In the genomic region with DNA sequence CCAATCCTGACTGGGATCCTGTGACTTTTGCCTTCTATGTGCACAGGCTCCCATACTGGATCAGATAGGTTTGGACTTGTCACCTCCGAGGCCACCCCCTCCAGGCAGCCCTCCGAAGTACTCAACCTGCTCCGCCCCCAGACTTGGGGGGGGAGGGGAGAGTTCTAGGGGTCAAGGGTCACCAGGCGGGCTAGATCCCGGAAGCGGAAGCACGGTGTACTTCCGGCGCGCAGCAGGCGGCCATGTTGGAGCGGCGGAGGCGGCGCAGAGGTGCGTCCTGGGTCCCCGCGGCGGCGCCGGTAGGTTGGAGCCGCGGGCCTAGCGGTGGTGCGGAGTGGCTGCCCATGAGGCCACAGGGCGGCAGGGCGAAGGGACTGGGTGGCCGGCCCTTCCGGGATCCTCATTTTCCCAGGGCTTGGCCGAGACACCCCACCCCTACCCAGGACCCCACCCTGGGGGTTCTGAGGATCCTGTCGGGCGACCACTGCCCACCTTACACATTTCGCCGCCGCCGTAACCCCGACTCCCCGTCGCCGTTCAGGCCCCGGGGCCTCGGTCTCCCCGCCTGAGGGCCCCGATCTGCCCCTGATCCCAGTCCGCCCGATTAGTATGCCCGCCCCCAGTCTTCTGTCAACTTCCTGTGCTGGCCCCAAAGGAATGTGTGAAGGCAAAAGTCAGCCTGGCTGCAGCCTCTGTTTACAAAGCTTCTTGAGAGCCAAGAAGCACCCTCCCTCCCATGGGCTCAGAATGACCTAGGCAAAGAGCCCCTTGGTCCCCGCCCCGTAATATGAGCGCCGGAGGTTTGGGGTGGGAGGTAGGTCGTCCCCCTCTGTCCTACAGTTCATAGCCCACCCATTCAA, we compare ENCODE assay signal across 8 mouse cellular contexts. TPM values are rescaled to one million over a fixed set of nuclear protein-coding genes. Genes with fewer than 3 reads are reported as not detected.
A peak's percentile ranks its signal among the peaks of the same experiment; 100 is the strongest.
DNase-seq lines count a peak whose midpoint lies in the region; ATAC-seq and TF ChIP-seq lines count a peak whose summit lies in the region.

A gene (plus strand): TSS at position 209 of the 860 bp plus-strand sequence.

- TF ChIP-seq POLR2A in heart, adult 2 months (IDR thresholded peaks at IDR 0.05; ENCODE audit: insufficient read depth, low read depth, low read length): peak; percentile 44
- TF ChIP-seq POLR2A in kidney, adult 2 months (IDR thresholded peaks at IDR 0.05; ENCODE audit: low read depth, low read length): peak; percentile 38
- TF ChIP-seq POLR2A in small intestine, adult 2 months (IDR thresholded peaks at IDR 0.05; ENCODE audit: low read depth, low read length): peak; percentile 45; the same call in 1 of the 2 replicates

- peaks cover 33% of the 10 kb centered on the region for H3K36me3 ChIP-seq in embryonic facial prominence, embryonic 13.5 days
- H3K36me3 ChIP-seq in heart, adult 2 months (ENCODE audit: control insufficient read depth, insufficient read depth, low read length): no peaks in the 10 kb centered on the region
- no peaks in the 10 kb centered on the region for H3K36me3 ChIP-seq in kidney, adult 2 months (ENCODE audit: control insufficient read depth, insufficient read depth, low read length)
- H3K36me3 ChIP-seq in limb, embryonic 11.5 days (ENCODE audit: control insufficient read depth, insufficient read depth, low read length): peaks cover 13% of the 10 kb centered on the region; the same call in 1 of the 2 replicates
- peaks cover 34% of the 10 kb centered on the region for H3K36me3 ChIP-seq in midbrain, embryonic 13.5 days
- H3K36me3 ChIP-seq in small intestine, adult 2 months (ENCODE audit: control insufficient read depth, insufficient read depth, low read length): peaks cover 21% of the 10 kb centered on the region

- no peaks in the 10 kb centered on the region for H3K27me3 ChIP-seq in embryonic facial prominence, embryonic 13.5 days
- H3K27me3 ChIP-seq in heart, adult 2 months (ENCODE audit: control insufficient read depth, insufficient read depth, low read length): no peaks in the 10 kb centered on the region
- no peaks in the 10 kb centered on the region for H3K27me3 ChIP-seq in kidney, adult 2 months (replicated peaks; ENCODE audit: control insufficient read depth, insufficient read depth, low read length)
- H3K27me3 ChIP-seq in limb, embryonic 11.5 days (ENCODE audit: control insufficient read depth, insufficient read depth, low read length): no peaks in the 10 kb centered on the region
- H3K27me3 ChIP-seq in midbrain, embryonic 13.5 days: 0 out of 2 replicates have a peak, but pooled peaks cover 2% of the 10 kb centered on the region
- no peaks in the 10 kb centered on the region for H3K27me3 ChIP-seq in small intestine, adult 2 months (ENCODE audit: control insufficient read depth, insufficient read depth, low read length)

- peak within 1 kb of the TSS; percentile 78 for H3K27ac ChIP-seq in embryonic facial prominence, embryonic 13.5 days
- H3K27ac ChIP-seq in heart, adult 2 months: peak within 1 kb of the TSS; percentile 97
- peak within 1 kb of the TSS; percentile 78 for H3K27ac ChIP-seq in kidney, adult 2 months (ENCODE audit: insufficient read depth, low read depth, low read length)
- H3K27ac ChIP-seq in limb, embryonic 11.5 days (replicated peaks; ENCODE audit: low read depth, low read length): peak within 1 kb of the TSS; percentile 65
- H3K27ac ChIP-seq in midbrain, embryonic 13.5 days: peak within 1 kb of the TSS; percentile 85
- H3K27ac ChIP-seq in small intestine, adult 2 months (ENCODE audit: insufficient read depth, low read depth, low read length): peak within 1 kb of the TSS; percentile 66

- H3K9me3 ChIP-seq in embryonic facial prominence, embryonic 13.5 days: no peaks in the 10 kb centered on the region
- H3K9me3 ChIP-seq in limb, embryonic 11.5 days (ENCODE audit: control insufficient read depth, low read length): no peaks in the 10 kb centered on the region
- no peaks in the 10 kb centered on the region for H3K9me3 ChIP-seq in midbrain, embryonic 13.5 days

- H3K4me3 ChIP-seq in embryonic facial prominence, embryonic 13.5 days: peak within 1 kb of the TSS; percentile 87
- H3K4me3 ChIP-seq in heart, adult 2 months: peak within 1 kb of the TSS; percentile 97
- H3K4me3 ChIP-seq in kidney, adult 2 months (ENCODE audit: insufficient read depth, low read depth, low read length): peak within 1 kb of the TSS; percentile 64
- H3K4me3 ChIP-seq in limb, embryonic 11.5 days (ENCODE audit: low read depth, low read length): peak within 1 kb of the TSS; percentile 73
- H3K4me3 ChIP-seq in midbrain, embryonic 13.5 days (replicated peaks): peak within 1 kb of the TSS; percentile 89
- H3K4me3 ChIP-seq in small intestine, adult 2 months (ENCODE audit: low read depth, low read length): peak within 1 kb of the TSS; percentile 90

- TF ChIP-seq CTCF in heart, adult 2 months (IDR thresholded peaks at IDR 0.05): no peak
- no peak for TF ChIP-seq CTCF in kidney, adult 2 months (conservative IDR thresholded peaks at IDR 0.05; ENCODE audit: insufficient read depth, insufficient read length, low read depth, low read length)
- TF ChIP-seq CTCF in small intestine, adult 2 months (IDR thresholded peaks at IDR 0.05; ENCODE audit: extremely low read depth, insufficient read length, insufficient replicate concordance, low read depth, low read length): no peak

- under 1% methylated on average over 52 of the region's 52 CpGs for WGBS in embryonic facial prominence, embryonic 13.5 days
- WGBS in heart, adult 2 months: under 1% methylated on average over 52 of the region's 52 CpGs
- WGBS in kidney, adult 2 months: under 1% methylated on average over 51 of the region's 52 CpGs
- WGBS in limb, embryonic 11.5 days: under 1% methylated on average over 48 of the region's 52 CpGs
- under 1% methylated on average over 52 of the region's 52 CpGs for WGBS in midbrain, embryonic 13.5 days
- WGBS in small intestine, adult 2 months: under 1% methylated on average over 50 of the region's 52 CpGs

- peak within 1 kb of the TSS; percentile 89 for H3K9ac ChIP-seq in embryonic facial prominence, embryonic 13.5 days
- H3K9ac ChIP-seq in heart, adult 2 months (ENCODE audit: low read depth, low read length): peak within 1 kb of the TSS; percentile 96
- peak within 1 kb of the TSS; percentile 70 for H3K9ac ChIP-seq in limb, embryonic 11.5 days (ENCODE audit: low read length)
- peak within 1 kb of the TSS; percentile 91 for H3K9ac ChIP-seq in midbrain, embryonic 13.5 days (replicated peaks)

- peak within 1 kb of the TSS; percentile 94 for H3K4me2 ChIP-seq in embryonic facial prominence, embryonic 13.5 days
- H3K4me2 ChIP-seq in limb, embryonic 11.5 days (ENCODE audit: low read depth, severe bottlenecking): peak within 1 kb of the TSS; percentile 82
- peak within 1 kb of the TSS; percentile 81 for H3K4me2 ChIP-seq in midbrain, embryonic 13.5 days (replicated peaks)

- 0 out of 2 replicates have a peak, but pooled peaks have one; percentile 65 for ATAC-seq in embryonic facial prominence, embryonic 13.5 days (ENCODE audit: insufficient number of reproducible peaks, insufficient read depth, low FRiP score, low TSS enrichment, low read depth)
- peak; percentile 80 for ATAC-seq in limb, embryonic 11.5 days (ENCODE audit: insufficient number of reproducible peaks, low FRiP score, low TSS enrichment, low read depth)
- peak; percentile 83 for ATAC-seq in midbrain, embryonic 13.5 days

- H3K79me2 ChIP-seq in heart, adult 2 months (replicated peaks; ENCODE audit: control insufficient read depth, insufficient read depth, low read length): peaks cover 2% of the 10 kb centered on the region

- 0 out of 2 replicates have a peak, but pooled peaks have one; percentile 23 for TF ChIP-seq EP300 in heart, adult 2 months (IDR thresholded peaks at IDR 0.05; ENCODE audit: insufficient read depth, low read depth, low read length)

- peaks cover 17% of the 10 kb centered on the region for H3K4me1 ChIP-seq in embryonic facial prominence, embryonic 13.5 days
- peaks cover 13% of the 10 kb centered on the region for H3K4me1 ChIP-seq in heart, adult 2 months (ENCODE audit: control insufficient read depth, insufficient read depth, low read length)
- H3K4me1 ChIP-seq in kidney, adult 2 months (ENCODE audit: control insufficient read depth, insufficient read depth, low read length): peaks cover 14% of the 10 kb centered on the region; the same call in 1 of the 2 replicates
- H3K4me1 ChIP-seq in limb, embryonic 11.5 days (ENCODE audit: control insufficient read depth, insufficient read depth, low read length): peaks cover 6% of the 10 kb centered on the region
- peaks cover 17% of the 10 kb centered on the region for H3K4me1 ChIP-seq in midbrain, embryonic 13.5 days (replicated peaks)
- H3K4me1 ChIP-seq in small intestine, adult 2 months (ENCODE audit: control insufficient read depth, insufficient read depth, insufficient read length, low read length): peaks cover 10% of the 10 kb centered on the region

- DNase-seq in 3134 (ENCODE audit: extremely low read depth, insufficient read length, low spot score): peak; percentile 85
- peak; percentile 86 to 93 for DNase-seq in adrenal gland, postnatal 36 days
- DNase-seq in heart, adult 2 months: peak; percentile 88 to 91
- DNase-seq in kidney, adult 2 months: peak; percentile 91
- DNase-seq in limb, embryonic 11.5 days (ENCODE audit: low spot score): peak; percentile 93

- intact Hi-C loops in heart, adult 2 months (cut with DNase I): loop anchor here (2.0 kb wide), 1 partner anchor 18 kb away; a partner anchor contains a TSS

RNA-seq across cellular contexts. Expression of the gene that starts here (rescaled TPM):
- 10 to 100 TPM; 37.1 to 48.1 TPM for total RNA-seq in adrenal gland, postnatal 36 days (2021)
- polyA plus RNA-seq in embryonic facial prominence, embryonic 13.5 days (2015; fragmentation: Nextera tagmentation; extraction: Ambion mirVana): 60.4 and 64.3 TPM in 2 replicates
- total RNA-seq in heart, adult 2 months (2021): 10 to 100 TPM; 22.5 to 26.6 TPM
- 14.7 and 16.7 TPM in 2 replicates for polyA plus RNA-seq in heart, adult 2 months (2012; rRNA removed)
- polyA plus RNA-seq in kidney, adult 2 months (2012; rRNA removed): 26.0 and 33.5 TPM in 2 replicates
- 46.0 and 55.5 TPM in 2 replicates for polyA plus RNA-seq in limb, embryonic 11.5 days (2014; fragmentation: Nextera tagmentation; extraction: Ambion mirVana)
- 59.7 and 63.5 TPM in 2 replicates for polyA plus RNA-seq in midbrain, embryonic 13.5 days (2015; fragmentation: Nextera tagmentation; extraction: Ambion mirVana)
- 11.8 and 20.1 TPM in 2 replicates for polyA plus RNA-seq in small intestine, adult 2 months (2012; rRNA removed)

Comparison
In these comparisons a context has a peak if more than half of its experiments do, and no peak if none do; other contexts are left out.
1. Peak in every context shown above with its lines: DNase-seq, ATAC-seq, H3K4me3 ChIP-seq and H3K27ac ChIP-seq.